Mouse (Mus musculus): ENCODE results near the gene Slc4a1ap.

DNA sequence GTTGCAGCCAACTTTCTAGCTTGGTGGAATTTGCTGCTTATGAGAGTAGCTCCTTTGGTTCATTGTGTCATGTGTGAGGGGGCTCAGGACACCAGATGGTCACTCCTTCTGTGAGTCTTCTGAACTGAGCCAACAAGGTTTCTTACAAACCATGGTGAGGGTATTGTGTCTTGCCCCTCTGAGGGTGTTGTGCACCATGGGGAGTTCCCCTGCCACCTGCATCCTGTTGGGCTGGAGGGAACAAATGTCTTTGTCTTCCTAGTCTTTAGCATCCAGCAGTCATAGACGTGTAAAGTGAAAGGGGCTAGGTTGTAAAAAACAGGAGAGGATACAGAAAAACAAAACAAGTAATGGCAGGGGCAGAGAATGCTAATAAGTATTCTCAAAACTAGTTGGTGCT lies 32.6 kb downstream of the Slc4a1ap start:
- no peak for TF ChIP-seq POLR2A (IDR thresholded peaks at IDR 0.05; ENCODE audit: control insufficient read depth, low read depth, low read length)
- no peak for TF ChIP-seq CTCF (IDR thresholded peaks at IDR 0.05; ENCODE audit: control insufficient read depth, insufficient read depth, insufficient replicate concordance, low read depth, low read length)
